Mouse (Mus musculus): ENCODE results near the gene Lrrc74b.

Gene Lrrc74b

DNA sequence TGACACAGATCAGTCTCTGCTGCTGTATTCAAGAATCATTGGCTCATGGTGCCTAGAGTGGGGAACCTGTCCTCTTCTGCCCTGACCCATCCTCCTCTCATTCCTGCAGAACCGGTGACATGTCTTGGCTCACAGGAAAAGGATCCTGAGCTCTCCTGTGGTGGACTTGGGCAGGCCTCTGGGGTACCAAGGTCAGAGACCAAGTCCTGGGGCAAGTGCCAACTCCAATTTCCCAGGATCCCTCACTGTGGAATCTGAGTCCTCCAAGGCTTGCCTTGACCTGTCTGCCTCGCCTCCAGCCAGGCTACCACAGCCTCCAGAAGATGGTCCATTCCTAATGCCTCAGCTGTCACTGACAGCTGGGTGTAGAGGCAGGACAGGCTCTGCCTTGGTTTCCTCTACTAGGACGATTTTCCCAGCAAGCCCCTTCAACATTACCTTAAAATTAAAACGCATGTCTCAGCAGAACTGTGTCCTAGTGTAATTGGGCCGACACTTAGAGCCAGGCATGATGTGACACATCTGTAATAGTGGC, 54.0 kb downstream of the Lrrc74b start:
- no peak for DNase-seq (ENCODE audit: extremely low read depth, insufficient read length, low spot score)

DNA sequence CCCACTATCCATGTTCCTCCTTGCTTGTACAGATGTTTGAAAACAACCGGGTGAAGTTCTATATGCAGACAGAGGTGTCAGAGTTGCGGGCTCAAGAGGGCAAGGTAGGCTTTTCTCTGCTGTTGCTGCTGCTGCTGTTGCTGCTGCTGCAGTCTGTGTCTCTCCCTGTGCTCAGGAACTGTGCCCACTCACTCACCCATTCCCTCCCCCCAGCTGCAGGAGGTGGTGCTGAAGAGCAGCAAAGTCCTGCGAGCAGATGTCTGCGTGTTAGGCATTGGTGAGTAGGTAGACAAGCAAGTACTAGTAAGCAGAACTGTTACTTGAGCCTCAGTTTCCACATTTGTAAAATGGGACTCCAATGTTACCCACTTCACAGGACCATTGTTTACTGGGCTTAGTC, 58.4 kb downstream of the Lrrc74b start:
- DNase-seq (ENCODE audit: extremely low read depth, insufficient read length, low spot score): no peak

DNA sequence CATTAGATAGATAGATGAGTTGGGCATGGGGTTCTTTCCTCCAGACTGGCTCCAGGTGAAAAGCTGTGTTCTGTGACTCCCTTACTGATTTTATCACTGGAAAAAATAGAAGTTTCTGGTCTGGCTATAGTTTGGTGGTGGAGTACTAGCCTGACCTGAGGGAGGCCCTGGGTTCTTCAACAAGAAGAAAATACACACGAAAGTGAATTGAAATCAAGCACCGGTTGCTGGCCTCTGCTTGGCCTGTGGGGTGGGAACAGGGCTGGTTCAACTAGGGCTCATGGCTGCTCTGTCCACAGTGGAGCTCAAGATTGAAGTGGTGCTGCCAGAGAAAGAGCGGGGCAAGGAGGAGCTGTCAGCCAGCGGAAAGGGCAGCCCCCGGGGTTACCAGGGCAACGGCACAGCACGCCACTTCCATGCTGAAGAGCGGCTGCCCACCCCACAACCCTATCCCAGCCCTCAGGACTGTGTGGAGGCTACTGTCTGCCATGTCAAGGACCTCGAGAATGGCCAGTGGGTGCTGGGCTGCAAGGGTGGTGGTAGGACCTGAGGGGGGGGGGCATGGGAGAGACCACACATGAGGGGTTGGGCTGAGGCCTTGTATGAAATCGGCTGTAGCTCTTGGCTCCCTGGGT, 61.7 kb downstream of the Lrrc74b start:
- no peak for DNase-seq (ENCODE audit: extremely low read depth, insufficient read length, low spot score)

DNA sequence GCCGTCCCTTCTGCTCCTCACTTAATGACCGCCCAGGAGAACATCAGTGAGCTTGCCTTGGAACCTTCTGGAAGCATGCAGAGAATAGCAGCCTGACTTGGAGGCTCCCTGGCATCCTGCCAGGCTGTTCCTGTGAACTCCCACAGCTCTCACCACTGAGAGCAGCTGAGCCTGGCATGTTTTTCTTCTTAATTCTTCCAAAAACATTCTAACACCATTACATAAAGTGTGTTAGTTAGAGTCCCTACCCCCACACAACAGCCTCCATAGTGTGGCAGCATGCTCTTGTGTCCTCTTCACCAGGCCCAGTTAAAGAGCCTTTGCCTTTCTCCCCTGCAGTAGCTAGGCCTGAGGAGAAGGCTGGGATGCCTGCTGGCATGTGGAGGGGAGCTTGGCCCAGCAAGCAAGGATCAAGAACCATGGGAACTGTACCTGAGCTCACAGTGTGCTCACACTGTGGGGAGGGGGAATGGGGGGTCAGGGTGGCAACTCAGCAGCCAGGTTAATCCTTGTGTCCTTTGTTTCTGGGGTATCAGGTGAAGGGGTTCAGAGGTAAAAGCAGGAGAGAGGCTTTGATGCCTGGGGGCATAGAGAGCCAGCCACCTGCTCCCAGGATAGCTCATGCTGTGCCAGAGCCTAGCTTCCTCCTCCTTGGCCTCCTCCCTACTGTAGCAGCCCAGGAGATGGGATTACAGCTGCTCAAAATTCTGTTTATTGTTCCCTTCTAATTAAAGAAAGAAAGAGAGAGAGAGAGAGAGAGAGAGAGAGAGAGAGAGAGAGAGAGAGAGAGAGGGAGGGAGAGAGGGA, 64.3 kb downstream of the Lrrc74b start:
- no peak for DNase-seq (ENCODE audit: extremely low read depth, insufficient read length, low spot score)
